Mouse (Mus musculus): ENCODE results near the gene Ankrd42.

Gene Ankrd42

DNA sequence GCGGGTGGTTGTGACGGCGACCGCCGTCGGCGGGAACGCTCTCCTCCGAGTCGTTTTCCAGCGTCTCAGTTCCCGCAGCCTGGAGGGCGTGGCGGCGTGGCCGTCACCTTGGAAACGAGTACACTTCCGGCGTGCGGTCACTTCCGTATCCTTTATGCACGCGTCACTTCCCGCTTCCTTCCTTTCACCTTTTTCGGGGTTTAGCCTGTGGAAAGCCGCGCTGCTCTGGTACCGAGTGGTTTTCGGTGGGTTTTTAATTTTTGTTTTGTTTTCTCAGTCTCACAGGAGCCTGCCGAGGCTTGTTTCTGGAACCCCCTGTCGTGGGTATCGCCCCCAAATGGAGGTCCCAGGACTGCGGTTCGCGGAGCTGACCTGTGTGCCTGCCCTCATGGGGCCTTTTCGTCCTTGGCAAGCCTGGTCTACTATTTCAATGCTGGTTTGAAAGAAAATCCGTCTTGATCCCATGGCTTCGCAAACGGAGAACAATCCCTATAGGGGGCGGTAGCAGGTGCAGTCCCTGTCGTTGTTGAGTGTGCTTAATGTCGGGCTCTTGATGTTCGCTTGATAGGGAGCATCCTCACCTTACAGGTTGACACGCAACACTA is at the start of gene Ankrd42:
TSS of gene Ankrd42 (minus strand) at position 122 of the 605 bp plus-strand sequence.
- DNase-seq: peak; percentile 91 to 92

DNA sequence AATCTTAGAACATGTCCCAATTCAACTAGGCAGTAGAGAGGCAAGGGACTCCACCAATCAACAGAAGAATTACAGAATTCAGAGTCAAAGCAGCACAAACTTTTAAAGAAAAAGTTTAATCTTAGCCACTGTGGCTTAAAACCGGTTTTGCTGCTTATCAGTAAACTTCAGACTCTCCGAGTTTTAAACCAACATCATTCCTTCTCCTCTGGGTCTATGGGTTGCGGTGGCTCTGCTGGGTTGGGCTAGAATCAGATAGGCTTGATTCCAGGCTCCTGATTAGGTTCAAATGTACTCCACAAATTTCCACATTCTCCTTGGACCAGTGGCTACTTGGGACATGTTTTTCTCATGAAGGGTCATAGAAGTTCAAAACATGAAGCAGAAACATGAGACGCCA is 40.4 kb upstream of the Ankrd42 start:
- no peak for DNase-seq

DNA sequence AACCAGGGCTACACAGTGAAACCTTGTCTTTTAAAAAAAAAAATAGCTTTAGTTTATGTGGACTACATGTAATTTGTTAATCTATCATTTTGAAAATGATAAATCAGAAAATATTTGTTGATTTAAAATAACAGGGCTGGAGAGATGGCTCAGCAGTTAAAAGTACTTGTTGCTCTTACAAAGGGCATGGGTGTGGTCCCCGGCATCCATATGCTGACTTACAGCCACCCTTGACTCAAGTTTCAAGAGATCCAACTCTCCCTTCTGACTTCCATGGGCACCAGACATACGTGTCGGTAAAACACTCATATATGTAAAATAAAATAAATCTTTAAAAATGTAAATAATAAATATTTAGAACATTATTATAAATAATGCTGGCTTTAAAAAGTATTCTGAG is 38.2 kb upstream of the Ankrd42 start:
- DNase-seq: no peak

DNA sequence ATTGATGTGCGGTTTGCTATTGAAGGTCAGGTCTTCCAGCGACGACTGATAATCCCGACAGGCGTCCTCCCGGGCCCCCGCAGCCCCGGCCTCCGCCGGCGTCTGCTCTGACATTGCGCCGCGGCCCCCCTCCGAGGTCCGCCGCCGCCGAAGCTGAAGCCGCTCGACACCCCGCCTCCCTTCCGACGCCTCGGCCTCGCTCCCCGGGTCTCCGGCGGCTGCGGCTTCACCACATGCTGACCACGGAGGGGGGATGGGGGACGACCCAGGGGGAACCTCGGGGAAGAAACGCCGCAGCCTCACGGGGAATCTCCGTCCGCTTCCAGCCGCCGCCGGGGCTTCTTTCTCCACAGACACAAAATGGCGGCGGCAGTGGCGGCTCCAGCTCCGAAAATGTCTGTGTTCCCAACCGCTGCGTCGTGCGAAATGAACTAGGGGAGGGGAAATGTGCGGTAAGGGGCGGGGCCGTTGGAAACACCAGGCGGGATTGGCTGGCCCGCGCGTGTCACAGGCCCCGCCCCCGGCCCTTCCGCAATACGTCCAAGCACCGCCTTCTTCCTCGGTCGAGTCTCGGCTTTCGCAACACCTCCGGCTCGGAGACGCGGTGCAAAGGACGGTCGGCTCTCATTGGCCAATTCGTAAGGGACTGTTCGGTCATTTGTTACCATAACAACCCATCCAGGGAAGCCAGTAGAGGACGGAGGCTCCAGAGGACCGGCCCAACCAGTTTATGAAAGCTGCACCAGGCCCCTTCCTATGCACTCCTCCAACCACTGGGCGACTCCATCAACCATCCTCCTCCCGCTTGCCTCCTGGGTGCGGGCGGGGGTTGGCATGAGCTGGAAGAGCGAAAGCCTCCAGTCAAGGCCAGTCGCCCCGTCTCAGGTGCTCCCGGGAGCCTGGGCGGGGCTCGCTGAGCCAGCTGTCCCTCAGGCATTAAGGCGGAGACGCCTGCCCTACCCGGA is 32.8 kb upstream of the Ankrd42 start, which contains the start of gene Pcf11:
TSS of gene Pcf11 (minus strand) at position 428 of the 965 bp plus-strand sequence.
- peak; percentile 96 to 98 for DNase-seq

DNA sequence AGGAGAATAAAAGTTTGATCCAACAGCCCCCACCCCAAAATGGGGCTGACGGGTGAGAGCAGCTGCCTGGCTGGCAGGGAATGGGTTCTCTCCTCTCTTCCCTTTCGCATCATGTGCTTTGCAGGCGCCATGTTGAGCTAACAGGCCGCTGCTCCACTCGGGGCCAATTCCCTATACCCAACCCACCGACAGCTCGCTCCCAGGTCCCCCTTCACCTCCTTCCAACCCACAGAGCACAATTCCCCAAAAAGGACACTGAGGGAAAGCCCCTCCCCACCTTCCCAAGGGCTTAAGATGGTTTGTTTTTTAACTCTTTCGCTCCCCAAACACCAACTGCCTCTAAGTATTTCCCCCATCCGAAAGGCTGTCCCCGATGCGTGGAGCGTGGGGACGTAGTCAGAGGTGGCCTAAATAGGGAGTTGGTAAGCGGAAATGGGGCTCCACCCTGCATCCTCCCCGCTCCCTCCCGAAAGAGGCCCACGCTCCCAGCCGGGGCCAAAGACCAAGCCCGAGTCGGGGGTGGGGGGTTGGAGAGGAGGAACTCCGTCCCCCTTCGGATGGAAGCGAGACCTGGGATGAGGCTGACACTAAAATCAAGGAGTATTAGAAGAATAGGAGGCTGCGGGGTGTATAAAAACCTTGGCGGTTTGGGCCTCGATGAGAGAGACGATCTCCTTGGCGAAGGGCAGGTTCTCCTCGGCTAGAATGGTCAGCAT is 32.0 kb upstream of the Ankrd42 start:
- DNase-seq: peak; percentile 61 to 62

DNA sequence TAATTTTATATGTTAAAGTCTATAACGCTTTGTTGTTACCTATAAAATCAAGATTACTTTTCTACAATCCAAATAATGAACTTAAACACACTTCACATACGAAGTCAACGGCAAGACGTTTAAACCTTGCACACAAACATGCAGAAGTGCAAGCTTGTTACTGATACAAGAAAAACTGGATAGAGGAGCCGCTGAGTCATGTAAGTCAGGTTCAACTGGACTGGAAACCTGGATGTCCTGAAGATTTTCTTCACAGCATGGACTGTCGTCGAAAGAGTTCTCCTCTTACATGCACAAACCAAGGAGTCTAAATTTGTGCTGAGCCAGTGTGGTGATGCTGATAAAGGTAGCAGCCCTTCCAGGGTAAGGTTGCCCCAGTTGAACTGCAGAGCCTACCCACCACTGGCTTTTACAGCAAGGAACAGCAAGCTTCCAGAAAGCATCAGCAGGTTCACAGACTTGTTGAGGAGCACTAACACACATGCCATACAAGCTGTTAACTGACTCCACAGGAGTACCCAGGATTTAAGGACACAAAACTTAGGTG is 29.4 kb upstream of the Ankrd42 start:
- no peak for DNase-seq

DNA sequence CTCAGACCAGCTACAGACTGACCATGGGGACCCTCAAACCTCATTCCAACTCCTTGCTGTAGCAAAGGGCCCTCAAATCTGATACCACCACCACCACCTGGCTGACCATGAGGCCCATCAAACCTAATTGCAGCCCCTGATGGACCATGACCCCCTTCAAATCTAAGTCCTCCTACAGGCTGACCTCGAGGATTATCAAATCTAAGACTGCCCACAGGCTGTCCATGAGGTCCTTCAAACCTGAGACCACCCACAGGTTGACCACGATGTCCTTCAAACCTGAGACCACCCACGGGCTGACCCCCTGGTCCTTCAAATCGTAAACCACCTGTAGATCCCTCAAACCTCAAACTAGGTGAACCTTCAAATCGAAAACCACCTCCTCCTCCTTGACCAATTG is 21.1 kb upstream of the Ankrd42 start:
- DNase-seq: no peak

DNA sequence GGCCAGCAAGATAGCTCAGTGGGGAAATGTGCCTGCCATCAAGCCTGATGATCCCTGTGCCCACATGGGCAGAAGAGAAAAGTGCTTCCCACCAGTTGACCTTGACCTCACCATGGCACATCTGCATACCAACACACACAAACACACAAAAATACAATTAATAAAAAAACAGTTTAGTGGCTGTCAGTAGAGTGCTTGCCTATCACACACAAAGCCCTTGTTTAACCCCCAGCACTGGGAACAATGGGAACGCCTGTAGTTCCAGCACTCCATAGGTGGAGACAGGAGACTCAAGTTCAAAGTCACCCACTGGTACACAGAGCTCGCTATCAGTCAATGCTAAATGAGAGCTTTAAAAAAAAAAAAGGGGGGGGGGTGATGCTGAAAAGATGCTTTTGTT is 19.4 kb upstream of the Ankrd42 start:
- DNase-seq: no peak

DNA sequence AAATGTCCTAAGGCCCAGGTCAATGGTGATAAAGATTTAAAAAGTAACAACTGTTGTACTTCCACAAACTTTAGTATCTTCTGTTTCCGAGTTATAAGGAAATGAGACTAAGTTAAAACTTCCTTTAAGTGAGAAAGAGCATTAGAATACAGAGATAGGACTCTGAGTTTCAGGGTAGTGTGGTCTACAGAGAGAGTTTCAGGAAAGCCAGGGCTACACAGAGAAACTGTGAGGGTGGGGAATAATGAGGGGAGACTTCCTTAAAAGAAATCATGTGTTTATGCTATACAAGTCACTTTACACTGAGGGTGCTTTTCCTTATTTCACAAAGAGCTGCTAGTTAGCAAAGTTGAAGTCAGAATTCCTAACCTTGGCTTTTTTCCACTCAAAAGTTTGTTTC is 16.4 kb upstream of the Ankrd42 start:
- DNase-seq: no peak

DNA sequence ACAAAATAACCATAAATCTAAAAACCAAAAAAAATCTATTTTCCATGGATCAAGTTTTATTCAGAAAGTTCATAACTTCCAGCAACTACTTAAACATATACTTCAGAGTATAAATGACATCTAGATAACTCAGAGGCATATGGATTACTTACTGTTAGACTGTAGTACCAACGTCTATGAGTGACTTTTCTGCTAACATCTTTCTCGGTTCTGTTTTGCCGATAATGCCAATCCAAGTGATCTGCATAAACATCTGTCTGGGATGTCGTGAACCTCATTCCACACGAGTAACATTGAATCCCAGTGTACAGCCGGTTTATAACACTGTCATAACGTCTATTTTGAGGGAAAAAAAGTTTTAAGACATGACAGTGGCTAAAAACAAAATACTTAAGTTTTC is 10.8 kb upstream of the Ankrd42 start:
- DNase-seq: no peak

DNA sequence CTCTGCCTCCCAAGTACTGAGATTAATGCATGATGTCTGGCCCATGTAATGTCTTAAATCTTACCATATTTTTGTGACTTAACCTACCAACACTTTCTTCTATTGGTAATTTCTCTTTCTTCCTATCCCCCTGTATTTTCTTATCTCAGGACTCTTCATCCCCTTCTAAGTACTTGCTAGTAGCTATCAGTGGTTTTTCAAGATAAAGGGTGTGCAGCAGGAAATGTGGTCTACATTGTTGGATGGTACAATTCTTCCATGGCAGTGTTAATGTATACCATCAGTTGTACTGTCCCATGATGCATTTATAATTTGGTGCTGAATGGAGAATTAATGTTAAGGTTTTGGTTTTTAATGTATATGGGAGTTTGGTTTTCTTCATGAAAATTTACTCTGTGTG is 5.4 kb upstream of the Ankrd42 start:
- DNase-seq: no peak

DNA sequence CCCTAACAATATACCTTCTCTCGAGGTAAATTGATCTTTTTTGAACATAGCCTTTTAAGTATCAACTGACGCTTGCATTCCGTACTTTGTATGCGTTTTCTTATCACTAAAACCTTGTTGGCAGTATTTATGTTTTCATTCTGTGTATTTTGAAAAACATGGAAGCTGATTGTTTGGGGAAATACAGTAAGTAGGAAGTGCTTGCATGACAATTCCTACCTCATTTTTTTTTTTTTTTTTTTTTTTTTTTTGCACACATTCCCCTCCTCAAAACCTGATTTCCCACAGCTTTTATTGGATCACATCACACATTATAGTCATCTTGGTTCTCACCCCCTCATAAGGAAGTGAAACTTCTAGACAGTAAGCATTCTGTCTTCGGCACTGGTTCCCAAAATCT is 1.1 kb upstream of the Ankrd42 start:
- DNase-seq: no peak

DNA sequence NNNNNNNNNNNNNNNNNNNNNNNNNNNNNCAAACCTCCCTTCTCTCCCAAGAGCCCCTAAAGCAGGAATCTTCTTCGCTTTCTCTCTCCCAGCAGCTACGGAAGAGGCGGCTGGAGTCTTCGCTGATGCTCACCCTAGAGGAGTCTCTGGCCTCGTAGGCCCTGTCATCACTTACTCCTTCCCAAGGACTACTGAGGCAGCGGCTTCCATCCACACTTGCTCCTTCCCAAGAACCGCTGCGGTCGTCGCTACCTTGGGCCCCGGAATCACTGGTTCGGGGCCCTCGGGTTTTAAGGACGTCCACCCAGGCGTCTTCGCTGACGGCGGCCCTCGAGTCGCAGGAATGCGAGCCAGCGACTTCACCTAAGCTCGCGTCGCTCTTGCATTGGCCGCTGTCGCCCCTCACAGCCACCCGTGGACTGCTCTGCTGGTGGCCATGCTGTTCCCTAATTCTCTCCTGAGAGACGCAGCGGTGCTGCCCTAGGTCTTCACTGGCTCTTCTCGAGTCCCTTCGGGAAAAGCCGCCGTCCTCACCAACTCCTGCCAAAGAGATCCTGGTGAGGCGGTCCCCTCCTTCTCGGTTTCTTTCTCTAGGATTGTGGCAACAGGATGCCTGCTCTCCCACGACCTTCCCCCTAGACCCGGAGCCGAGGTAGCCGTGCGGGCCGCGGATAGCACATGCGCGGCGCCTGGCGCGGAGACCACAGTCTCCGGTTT is 489 bp downstream of the Ankrd42 start:
- no peak for DNase-seq

DNA sequence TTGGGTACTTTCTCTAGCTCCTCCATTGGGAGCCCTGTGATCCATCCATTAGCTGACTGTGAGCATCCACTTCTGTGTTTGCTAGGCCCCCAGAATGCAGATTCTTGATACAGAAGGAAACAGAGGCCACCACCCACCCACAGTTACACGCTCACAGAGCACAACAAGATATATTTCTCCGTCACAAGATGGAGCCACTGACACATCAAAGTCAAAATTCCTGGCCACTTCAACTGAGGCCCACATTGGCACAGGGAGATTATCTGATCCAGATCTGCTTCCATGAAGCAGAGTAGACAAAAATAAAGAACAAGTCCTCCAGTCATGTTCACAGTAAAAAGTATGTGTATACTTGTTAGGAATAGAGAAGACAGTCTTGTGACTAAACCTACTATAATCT is 6.8 kb downstream of the Ankrd42 start:
- peak; percentile 10 to 33 for DNase-seq

DNA sequence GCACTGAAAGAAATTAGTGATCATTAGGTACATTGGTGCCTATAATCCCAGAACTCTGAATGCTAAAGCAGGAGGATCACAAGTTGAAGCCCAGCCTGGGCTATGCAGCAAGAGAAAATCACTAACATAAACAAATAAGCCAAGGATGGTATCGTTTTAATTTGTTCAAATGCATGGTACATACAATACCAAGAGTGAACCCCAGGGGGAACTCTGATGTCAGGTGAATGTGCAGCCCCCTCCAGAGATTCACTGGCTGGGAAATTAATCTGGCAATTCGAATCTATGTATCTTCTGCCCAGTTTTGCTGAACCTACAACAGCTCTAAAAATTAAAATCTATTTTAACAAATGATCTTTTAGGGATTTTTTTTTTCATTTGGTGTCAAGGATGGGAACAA is 12.5 kb downstream of the Ankrd42 start:
- DNase-seq: no peak

DNA sequence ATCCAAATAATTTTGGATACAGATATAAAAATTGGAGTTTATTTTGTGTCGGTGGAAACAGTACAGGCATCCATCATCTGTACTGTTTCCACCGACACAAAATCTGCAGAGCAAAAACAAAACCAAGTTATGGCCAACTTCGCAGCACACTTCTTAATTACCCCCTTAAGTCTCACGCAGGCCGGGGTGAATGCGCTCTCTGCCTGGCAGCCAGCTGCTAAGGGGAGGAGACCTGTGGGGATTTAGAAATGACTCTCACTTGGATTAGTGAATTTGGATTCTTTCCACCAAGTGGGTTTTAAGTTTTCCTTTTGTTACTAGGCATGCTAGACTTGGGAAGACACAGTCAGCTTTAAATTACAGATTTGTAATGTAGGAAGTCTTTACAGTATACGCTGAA is 26.1 kb downstream of the Ankrd42 start:
- DNase-seq: no peak

DNA sequence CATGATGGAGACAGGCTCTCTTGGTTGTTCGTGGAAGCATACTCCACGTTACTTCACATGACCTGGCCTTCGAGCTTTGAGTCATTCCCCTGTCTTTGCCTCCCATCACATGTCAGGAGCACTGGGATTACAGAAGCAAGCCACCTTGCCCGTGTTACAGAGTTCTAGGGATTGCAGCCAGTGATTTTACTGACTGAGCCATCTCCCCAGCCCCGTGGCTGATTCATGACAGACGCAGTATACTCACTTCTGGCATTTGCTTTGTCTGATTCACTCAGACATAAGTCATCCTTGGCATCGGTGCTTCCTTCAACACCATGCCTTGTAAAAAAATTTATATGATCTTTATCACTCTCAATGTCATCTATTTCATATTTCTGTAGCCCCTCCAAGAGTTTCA is 32.0 kb downstream of the Ankrd42 start:
- DNase-seq: no peak

DNA sequence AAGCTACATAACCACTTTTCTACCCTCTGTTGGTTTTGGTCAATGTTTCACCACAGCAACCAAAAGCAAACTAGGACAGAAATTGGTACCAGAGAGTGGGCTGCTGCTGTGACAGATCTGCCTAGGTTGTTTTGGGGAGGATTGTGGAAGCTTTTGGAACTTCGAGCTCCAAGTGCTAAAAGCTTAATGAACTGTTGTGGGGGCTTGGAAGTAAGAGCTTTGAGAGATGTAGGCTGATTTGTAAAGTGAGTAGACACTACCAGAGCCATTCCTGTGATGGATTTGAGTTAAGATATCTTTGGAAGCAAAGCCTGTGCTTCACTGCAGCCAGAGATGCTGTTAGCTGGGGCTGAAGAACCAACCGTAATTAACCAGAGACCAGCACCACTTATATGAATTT is 46.1 kb downstream of the Ankrd42 start:
- no peak for DNase-seq

DNA sequence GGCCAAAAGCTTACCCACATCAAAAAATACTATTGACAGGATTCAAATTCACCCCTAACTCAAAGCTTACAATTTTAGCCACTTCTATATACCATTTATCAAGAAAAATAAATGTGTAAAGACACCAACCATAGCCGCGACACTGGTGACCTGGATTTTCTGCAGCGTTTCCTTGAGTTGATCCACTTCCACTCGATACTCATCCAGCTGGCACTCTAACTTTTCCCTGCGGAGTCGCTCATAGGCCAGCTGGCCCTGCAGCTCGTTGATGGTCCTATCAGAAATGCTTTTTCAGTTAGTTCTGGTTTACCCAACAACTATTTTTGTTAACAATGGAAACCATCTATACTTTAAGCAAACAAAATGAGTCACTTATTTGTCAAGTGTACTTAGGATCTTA is 47.0 kb downstream of the Ankrd42 start:
- no peak for DNase-seq

DNA sequence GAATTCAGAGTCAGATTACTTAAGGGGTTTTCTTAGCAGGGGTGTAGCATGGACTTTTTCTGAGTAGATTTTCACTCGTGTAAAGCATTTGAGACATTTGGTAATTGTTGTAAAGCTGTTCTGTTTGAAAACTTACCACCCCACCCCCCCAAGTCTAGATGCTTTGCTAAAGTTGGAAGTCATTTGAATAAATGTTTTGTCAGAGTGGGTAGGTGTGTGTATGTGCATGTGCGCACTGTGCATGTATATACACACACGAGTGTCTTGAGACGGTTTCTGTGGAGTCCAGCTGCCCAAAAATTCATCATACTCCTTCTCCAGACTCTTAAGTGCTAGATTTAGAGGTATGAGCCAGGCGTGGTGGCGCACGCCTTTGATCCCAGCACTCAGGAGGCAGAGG is 53.4 kb downstream of the Ankrd42 start:
- no peak for DNase-seq

DNA sequence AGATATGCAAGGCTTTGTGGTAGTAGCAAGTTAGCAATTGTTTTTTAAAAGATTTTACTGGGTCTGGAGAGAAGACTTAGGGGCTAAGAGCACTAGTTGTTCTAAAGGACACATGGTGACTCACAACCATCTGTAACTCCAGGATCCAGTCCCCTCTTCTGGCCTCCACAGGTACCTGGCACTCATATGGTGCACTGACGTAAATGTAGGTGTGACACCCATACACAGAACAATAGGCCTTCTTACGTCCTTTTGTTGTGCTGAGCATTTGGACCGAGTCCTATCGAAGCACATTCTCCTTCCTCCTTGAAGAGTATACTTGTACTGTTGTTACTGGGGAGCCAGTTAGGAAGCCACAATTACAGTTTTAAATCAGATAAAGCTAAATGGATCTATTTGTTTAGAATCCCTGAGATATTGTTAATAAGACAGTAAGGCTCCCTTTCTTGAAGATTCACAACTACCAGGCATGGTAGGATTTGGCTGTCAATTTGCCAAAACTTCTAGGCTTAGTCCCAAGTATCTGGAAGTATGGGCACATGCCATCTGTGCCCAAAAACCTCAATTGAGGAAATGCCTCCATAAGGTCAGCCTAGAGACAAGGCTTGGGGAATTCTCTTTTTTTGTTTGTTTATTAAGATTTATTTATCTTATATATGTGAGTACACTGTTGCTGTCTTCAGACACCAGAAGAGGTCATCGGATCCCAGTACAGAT is 56.3 kb downstream of the Ankrd42 start:
- DNase-seq: peak; percentile 62

DNA sequence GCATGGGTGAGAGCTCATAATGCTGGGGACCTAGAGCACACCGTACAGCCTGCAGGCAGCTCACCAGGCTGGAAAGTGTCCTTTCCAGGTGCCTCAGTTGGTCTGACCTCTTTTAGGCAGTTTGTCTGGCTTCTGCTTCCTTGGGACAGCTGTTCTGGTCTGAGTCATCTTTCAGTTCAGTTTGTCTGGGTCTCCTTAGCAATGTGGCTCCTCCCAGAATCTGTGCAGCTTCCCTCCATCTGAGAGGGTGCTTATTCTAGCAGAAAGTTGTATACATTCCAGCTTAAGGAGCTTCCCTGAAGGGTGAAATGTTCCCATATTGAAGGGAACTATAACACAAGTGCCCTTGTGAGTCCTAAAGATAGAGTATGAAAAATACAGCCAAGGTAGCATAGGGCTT is 70.2 kb downstream of the Ankrd42 start:
- DNase-seq: no peak
